Mouse (Mus musculus) thymus, adult 2 months (tissue): ENCODE results near the gene Tapt1.

Source experiments
- CTCF ChIP-seq: fragments of 200-500 bp; IDR thresholded peaks from 2 replicates; pipeline ENCODE4 v1.5.1; 2012; ENCODE audit warnings: mild to moderate bottlenecking, control low read depth, low read length, moderate library complexity, borderline replicate concordance; ENCODE audit not compliant: control insufficient read depth, poor library complexity, insufficient read depth; ENCODE audit errors: extremely low read depth
- POLR2A ChIP-seq: fragments of 200-500 bp; IDR thresholded peaks from 2 replicates; pipeline ENCODE4 v1.6.1; 2012; ENCODE audit warnings: mild to moderate bottlenecking, low read length, control low read depth, moderate library complexity; ENCODE audit not compliant: control insufficient read depth, poor library complexity, insufficient read depth; ENCODE audit errors: extremely low read depth

DNA sequence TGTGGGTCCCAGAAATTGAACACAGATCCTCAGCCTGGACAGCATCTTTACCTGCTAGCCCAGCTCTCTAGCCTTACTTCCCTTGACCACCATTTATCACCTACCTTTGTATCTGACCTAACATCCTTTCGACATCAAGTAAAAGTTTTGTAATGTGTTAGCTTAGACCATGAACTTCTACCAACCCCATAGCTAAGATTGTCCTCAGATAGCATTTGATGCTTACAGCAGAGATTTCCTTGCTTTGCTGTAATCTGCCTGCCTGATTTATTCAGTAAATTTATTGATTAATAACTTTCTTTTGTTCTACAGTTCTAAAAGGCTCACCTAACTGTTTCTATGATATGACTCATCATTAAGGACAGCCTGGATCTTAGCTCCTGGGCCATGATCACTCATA lies 15.3 kb upstream of the Tapt1 start:
- TF ChIP-seq CTCF (no peak), POLR2A (no peak)
